Mouse (Mus musculus) megakaryocyte, embryonic 14.5 days (primary cell): ENCODE results near the gene Gm42906. TPM values are rescaled to one million over a fixed set of nuclear protein-coding genes. Genes with fewer than 3 reads are reported as not detected.

Source experiments
- H3K27me3 ChIP-seq: replicated peaks from 2 replicates; pipeline ENCODE3; 2012; ENCODE audit warnings: inconsistent platforms
- H3K36me3 ChIP-seq: replicated peaks from 2 replicates; pipeline ENCODE3; 2012; ENCODE audit warnings: low read length, inconsistent platforms, mixed read lengths
- H3K4me1 ChIP-seq: 2 replicates; pipeline ENCODE4 v1.6.1; 2012; ENCODE audit warnings: inconsistent platforms
- H3K4me3 ChIP-seq: replicated peaks from 2 replicates; pipeline ENCODE3; 2012; ENCODE audit warnings: moderate library complexity, mild to moderate bottlenecking, inconsistent platforms
- H3K9me3 ChIP-seq: 2 replicates; pipeline ENCODE4 v1.6.1; 2012; ENCODE audit warnings: inconsistent platforms
- FLI1 ChIP-seq: IDR thresholded peaks from 2 replicates; pipeline ENCODE4 v1.6.1; 2012; ENCODE audit warnings: low read length, inconsistent platforms, mixed read lengths
- GATA1 ChIP-seq: IDR thresholded peaks from 3 replicates; pipeline ENCODE4 v1.6.1; 2012; ENCODE audit warnings: mixed read lengths, low read length, inconsistent platforms, borderline replicate concordance
- polyA plus RNA-seq: library from polyadenylated mRNA; stranded (reverse); fragments of >175 nt; gene quantifications from 2 replicates; pipeline ENCODE4 v1.2.3, GENCODE M21; 2012; ENCODE audit warnings: low replicate concordance; ENCODE audit not compliant: insufficient read depth

The Gm42906 gene
- polyA plus RNA-seq, 1 experiment: not detected

DNA sequence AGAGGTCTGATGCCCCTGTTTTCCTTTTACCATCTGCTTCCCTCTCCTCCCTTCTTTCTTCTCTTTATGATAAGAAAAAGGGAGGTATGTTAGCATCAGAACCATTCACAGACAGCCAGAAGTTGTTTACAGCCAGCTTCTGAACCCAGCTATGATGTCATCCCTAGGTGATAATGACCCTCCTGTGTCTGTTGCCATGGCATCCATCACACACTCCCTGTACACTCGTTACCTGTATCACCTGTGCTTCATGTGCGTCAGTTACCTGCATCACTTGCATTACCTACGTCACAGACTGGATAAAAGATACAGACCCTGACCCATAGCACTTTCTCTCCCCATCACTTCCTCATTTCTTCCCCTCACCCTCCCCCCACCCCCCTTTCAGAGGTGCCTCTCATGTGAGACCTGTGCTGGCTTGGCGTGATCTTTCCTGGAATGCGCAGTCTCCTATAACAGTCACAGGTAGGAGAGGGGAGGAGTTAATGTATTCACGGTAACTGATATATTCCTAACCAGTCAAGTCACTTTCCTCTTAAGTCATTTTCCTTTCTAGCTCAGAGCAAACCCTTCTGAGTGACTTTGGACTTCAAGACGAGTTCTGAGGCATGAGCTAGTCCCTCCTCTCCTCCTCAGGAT is 27.9 kb downstream of the Gm42906 start:
- Histone ChIP-seq H3K9me3 (0 out of 2 replicates have a peak, but pooled peaks cover 3% of the 10 kb centered on the region), H3K4me3 (peak overlapping the region; percentile 30), H3K27me3 (no peaks in the 10 kb centered on the region), H3K4me1 (peaks cover 4% of the 10 kb centered on the region; the same call in 1 of the 2 replicates), H3K36me3 (no peaks in the 10 kb centered on the region)
- TF ChIP-seq GATA1 (no peak), FLI1 (no peak)

DNA sequence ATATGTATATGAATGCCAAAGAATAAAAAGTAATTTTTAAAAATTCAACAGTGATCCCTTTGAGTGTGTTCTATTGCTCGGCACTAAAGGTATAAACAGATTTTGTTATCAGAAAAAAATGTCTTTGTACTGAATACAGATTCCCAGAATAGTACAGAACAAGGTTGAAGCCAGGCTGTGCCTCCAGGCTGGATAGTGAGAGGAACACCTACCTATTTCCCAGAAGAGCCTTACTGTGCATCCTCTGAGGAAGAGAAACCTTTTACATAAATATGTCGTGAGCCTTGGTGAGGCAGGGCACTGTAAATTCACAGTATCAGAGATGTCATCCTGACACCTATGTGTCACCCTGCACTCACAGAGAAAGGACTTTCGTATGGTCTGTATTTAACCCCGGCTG is 31.8 kb downstream of the Gm42906 start:
- H3K27me3 ChIP-seq: no peaks in the 10 kb centered on the region
- H3K4me1 ChIP-seq: peaks cover 17% of the 10 kb centered on the region
- TF ChIP-seq GATA1 (no peak), FLI1 (no peak)
- no peak overlapping the region for H3K4me3 ChIP-seq
- H3K9me3 ChIP-seq: 0 out of 2 replicates have a peak, but pooled peaks cover 3% of the 10 kb centered on the region
- H3K36me3 ChIP-seq: no peaks in the 10 kb centered on the region

DNA sequence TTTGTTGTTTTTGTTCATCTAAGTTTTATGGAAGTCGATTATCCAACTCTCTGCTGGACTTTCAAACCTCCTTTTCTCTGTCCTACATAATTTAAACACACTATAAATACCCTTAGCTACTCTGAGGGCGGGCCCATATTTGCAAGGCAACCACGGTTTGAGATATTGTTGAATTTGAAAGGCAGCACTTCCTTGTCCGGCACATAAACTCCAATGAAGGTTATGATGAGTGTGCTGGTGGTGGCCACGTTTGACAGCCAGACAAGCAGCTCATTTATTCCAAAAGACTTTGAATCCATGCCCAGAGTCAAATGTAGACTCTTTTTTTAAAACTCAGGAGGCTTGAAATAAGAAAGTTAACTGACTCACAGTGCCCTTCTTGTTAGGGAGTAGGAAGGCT is 33.3 kb downstream of the Gm42906 start:
- 0 out of 2 replicates have a peak, but pooled peaks cover 5% of the 10 kb centered on the region for H3K9me3 ChIP-seq
- TF ChIP-seq FLI1 (no peak), GATA1 (no peak)
- peaks cover 13% of the 10 kb centered on the region for H3K4me1 ChIP-seq
- no peaks in the 10 kb centered on the region for H3K27me3 ChIP-seq
- H3K36me3 ChIP-seq: no peaks in the 10 kb centered on the region
- no peak overlapping the region for H3K4me3 ChIP-seq

DNA sequence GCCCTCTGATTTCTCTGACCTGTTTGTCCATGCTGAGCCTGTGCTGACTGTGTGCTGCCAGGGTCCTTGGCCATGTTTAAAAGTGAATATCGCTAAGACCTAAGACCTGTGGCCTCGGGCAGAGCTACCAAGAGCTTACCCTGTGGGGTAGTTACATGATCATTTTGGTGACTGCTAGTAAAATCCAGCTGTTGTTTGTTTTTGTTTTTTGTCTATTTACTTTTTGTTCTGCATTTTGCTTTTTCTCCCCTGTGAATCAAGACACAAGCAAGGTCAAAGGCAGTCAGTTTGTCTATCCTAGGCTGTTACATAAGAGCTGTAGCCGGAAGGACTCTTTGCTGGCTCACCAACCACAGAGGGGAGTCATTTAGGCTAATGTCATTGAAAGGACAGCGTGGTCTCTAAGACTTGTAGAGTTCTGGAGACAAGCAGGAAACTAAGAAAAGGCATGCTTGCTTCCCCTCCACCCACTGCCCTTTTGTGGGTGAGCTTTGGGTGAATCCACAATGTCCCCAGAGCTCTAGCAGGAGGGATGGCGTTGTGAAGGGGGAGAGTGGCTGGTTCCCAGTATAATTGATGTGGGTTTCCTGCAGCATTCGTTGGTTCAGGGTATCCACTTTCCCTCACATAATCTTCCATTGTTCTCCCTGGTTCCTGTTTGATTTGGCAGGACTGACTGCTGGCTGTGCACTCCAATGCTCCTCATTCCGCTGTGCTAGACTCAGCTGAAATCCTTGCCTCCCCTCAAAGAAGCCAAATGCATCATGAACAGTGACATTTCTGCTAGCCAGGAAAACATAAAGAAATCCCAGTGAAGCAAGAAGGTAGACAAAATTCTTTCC is 33.9 kb downstream of the Gm42906 start:
- TF ChIP-seq GATA1 (no peak), FLI1 (no peak)

DNA sequence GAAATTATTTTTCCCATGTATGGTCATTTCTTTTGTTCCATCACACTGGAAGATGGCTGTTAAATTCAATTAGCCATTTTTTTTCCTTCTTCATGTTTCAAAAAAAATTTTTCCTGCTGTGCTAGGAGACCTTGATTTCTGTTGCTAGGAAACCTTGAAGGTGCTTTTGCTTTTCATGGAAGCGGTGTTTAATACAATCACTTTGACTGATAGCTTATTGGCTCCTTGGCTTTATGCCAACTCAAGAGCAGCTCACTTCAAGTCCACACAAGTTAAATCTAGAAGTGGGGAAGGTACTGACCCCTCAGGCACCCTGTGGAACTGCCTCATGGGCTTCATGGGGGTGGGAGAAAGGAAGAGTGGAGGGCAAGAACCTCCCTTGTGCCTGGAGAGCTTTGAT is 38.1 kb downstream of the Gm42906 start:
- H3K4me1 ChIP-seq: peaks cover 13% of the 10 kb centered on the region
- H3K9me3 ChIP-seq: 0 out of 2 replicates have a peak, but pooled peaks cover 5% of the 10 kb centered on the region

More for the DNA sequence above, 33.9 kb downstream of the Gm42906 start:
- H3K36me3 ChIP-seq: no peaks in the 10 kb centered on the region
- H3K4me3 ChIP-seq: peak overlapping the region; percentile 34
- no peaks in the 10 kb centered on the region for H3K27me3 ChIP-seq
- H3K4me1 ChIP-seq: peaks cover 13% of the 10 kb centered on the region
- H3K9me3 ChIP-seq: 0 out of 2 replicates have a peak, but pooled peaks cover 5% of the 10 kb centered on the region

DNA sequence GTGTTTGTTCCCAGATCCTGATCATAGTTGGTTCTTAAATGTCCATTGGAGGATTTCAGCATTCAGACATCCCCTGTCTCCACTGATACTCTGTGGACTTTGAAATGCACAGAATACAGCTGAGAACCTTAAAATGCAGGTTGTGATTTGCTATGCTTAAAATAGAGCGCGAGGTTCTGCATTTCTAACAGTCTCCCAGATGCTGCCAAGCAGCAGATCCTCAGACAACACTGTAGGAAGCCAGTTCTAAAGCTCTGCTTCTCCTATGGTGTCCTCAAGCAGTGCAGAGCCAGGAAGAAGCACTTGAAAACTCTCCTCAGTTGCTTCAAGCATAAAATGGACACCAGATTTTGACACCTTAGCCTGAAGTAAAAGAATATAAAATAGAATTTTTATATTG is 48.1 kb downstream of the Gm42906 start:
- Histone ChIP-seq H3K27me3 (no peaks in the 10 kb centered on the region), H3K4me1 (no peaks in the 10 kb centered on the region)
- TF ChIP-seq GATA1 (no peak), FLI1 (no peak)

More for the DNA sequence above, 38.1 kb downstream of the Gm42906 start:
- no peak for TF ChIP-seq GATA1
- Histone ChIP-seq H3K4me3 (no peak overlapping the region), H3K27me3 (no peaks in the 10 kb centered on the region), H3K36me3 (peaks cover 3% of the 10 kb centered on the region)

DNA sequence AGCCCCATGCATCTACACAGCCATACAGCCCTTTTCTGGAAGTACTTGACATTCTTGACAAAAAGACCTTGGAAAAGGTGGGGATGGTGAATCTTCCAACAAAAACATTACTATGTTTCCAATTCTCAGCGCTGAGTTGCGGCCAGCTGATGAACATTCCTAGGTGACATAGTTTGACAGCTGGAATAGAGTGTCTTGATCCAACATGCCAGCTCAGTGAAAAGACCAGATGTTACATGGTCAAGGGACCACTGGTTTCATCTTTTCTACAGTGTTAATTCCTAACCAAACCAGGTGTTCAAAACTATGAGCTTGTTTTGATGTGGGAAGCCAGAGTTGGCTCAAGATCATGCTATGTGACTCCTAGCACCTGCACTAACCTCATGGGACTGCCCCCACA is 48.8 kb downstream of the Gm42906 start:
- peaks cover 9% of the 10 kb centered on the region for H3K9me3 ChIP-seq
- no peaks in the 10 kb centered on the region for H3K4me1 ChIP-seq
- no peak overlapping the region for H3K4me3 ChIP-seq
- H3K27me3 ChIP-seq: no peaks in the 10 kb centered on the region
- TF ChIP-seq GATA1: no peak
- no peak for TF ChIP-seq FLI1
- H3K36me3 ChIP-seq: peaks cover 13% of the 10 kb centered on the region

More for the DNA sequence above, 48.1 kb downstream of the Gm42906 start:
- Histone ChIP-seq H3K4me3 (no peak overlapping the region), H3K36me3 (peaks cover 13% of the 10 kb centered on the region), H3K9me3 (peaks cover 12% of the 10 kb centered on the region)

DNA sequence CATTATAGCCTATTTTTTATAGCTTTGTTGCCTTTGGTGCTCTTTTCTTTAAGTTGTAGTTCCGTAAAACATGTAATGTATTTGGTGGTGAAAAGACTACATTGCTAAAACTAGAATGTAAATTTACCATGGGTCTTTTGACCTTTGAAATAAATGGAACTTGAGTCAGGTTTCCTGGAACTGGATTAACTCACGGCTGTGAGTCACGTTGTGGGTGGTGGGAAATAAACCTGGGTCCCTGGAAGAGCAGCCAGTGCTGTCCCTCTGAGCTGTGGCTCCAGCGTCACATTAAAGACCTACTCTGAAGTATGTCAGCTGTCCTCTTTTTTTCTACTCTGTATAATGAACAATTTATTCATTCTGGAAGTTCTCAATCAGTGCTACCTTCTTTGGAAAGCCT is 51.0 kb downstream of the Gm42906 start:
- Histone ChIP-seq H3K36me3 (peaks cover 8% of the 10 kb centered on the region), H3K9me3 (peaks cover 9% of the 10 kb centered on the region), H3K4me3 (no peak overlapping the region), H3K4me1 (no peaks in the 10 kb centered on the region), H3K27me3 (no peaks in the 10 kb centered on the region)
- TF ChIP-seq FLI1 (no peak), GATA1 (no peak)

DNA sequence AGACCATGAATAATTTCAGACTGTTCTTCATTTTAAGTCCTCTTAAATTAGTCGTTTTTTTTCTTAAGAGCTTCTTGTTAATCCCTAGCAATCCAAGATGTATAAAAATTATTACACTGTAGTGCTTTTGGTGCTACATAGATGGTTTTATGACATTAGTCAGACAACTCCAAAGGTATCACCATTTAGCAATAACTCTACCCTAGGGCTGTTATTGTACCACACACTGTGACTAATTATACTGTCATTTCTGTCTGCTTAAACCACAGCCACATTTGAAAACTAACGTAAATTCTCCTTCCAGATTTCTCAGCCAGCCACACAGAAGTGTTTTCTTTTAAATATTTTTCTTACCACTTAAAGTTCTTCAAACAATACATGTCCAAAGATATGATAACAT is 53.1 kb downstream of the Gm42906 start:
- Histone ChIP-seq H3K27me3 (no peaks in the 10 kb centered on the region), H3K9me3 (peaks cover 9% of the 10 kb centered on the region), H3K36me3 (peaks cover 4% of the 10 kb centered on the region), H3K4me1 (peaks cover 8% of the 10 kb centered on the region), H3K4me3 (no peak overlapping the region)
- TF ChIP-seq FLI1 (no peak), GATA1 (no peak)

DNA sequence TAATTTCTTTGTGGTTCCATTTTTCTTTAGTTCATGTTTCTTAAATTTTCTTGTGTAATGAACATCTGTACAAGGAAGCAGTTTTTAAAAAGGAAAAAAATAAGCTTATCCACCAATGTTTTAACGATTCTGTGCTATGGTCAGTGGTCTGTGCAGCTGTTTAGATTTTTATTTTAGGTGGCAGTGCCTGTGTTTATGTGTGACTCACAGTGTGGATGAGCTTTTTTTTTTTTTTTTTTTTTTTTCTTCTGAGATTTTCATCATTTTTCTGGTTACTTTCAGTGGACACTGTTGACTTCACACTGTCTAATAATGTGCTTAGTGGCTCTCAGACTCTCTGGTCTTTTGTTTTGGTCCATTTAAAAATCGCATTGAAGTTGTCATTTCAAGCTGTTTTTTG is 56.8 kb downstream of the Gm42906 start:
- Histone ChIP-seq H3K4me3 (no peak overlapping the region), H3K36me3 (peaks cover 4% of the 10 kb centered on the region), H3K4me1 (peaks cover 27% of the 10 kb centered on the region), H3K27me3 (no peaks in the 10 kb centered on the region), H3K9me3 (peaks cover 9% of the 10 kb centered on the region)
- no peak for TF ChIP-seq FLI1
